Mouse (Mus musculus): ENCODE measurements at regions not wholly inside any gene's neighbourhood (a gene's known extent, or its start where the extent isn't known, plus 50 kb on each side); places are given as distances from the start of the nearest gene placed in this dataset.
A peak's percentile ranks its signal among the peaks of the same experiment; 100 is the strongest.
"Not testable (repeated sequence)": the region's sequence is repeated elsewhere in the genome, so short reads cannot be mapped to it uniquely, and the experiment has no call there.

DNA sequence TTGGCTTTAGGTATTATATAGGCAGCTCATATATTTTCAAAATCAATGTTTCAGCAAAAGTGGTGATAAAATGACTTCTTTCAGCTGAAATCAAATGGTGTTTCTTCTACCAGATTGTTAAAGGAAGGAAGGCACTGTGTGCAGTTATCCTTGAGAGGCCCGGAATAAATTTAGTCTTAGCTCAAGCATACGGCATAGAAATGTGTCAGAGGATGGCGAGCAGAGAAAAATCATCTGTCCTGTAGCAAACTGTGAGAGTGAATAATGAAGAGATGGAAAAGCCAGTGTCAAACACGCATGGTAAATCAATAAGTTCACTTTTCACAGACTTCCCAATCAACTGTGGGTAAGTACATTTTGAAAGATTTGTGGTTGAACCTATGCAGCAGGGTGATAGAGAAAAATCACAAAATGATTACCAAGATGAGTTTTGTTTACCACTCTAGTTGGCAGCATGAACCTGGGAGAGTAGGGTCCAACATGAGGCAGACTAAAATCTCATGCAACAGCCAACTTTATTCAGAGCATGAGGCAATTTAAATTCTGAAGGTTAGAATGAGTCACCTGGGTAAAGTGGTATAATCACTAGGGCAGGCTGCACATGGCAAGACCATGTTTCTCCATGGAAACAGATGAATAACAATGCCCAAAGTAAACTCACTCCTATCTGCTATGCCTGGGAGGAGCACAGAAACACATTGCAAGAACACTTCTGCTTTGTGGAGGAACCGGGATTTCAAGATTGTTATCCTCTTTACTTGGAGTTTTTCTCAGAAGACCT lies 55.7 kb downstream of the AI429214 start:
- no peak for DNase-seq

DNA sequence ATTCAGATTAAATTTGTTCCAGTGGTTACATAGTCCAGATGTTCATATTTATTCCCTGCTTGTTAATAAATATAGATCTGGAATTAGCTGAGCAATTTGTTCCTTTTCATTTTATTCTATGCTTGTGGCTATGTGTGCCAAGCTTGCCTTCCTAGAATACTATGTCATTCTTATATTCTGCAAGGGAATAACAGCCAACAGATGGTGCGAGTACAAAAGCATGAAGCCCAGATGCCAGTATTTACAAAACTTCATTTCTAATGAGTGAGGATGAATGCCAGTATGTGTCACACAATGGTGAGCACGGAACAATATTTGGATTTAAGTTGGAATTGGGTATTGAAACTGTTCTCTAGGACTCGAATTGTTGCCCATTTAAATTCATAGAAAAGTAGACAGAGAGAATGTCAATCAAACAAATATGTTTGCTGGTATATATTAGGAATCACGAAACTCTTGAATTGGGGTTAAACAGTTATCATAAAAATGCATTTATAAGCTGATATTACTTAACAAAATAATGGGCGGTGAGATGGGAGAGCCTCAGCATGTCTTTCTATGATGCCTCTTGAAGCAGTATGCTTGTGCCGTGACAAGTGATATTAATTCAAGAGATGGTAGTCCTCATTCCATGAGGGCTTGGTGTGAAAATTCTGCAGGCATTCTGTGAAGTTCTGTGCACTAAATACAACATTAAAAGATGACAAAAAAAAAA lies 56.7 kb downstream of the AI429214 start:
- DNase-seq, result no peak

DNA sequence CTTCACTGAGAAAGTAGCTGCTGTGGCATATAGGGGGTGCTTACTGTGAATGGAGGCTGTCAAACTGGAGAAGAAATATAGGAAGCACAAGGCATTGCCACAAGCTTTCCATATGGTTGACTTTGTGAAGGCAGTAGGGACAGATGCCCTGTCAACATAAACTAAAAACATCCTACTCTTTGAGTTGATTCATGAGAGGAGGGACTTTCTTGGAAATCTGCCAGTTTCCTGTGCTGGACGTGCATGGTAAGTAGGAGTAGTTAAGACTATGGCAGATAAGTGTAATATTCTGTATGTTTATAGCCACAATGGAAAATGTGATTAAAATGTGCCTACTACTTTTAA lies 57.3 kb downstream of the AI429214 start:
- no peak for DNase-seq

DNA sequence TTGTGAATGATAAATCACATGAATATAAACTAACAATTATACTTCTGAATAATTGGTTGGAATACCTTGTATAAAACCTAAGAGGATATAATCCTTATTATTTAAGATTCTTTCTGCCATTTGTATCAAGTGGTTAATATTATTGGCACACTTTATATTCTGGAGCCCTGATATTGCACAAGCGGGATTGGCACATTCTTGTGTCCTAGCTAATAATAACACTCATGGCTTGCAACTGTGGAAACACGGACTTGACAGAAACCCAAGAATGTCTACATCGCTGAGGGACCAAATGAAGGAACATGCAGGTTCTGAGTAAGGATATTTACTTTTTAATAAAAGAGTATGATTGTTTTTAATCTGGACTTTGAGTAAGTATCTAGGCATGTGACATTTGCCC lies 63.0 kb downstream of the AI429214 start:
- DNase-seq, result no peak

DNA sequence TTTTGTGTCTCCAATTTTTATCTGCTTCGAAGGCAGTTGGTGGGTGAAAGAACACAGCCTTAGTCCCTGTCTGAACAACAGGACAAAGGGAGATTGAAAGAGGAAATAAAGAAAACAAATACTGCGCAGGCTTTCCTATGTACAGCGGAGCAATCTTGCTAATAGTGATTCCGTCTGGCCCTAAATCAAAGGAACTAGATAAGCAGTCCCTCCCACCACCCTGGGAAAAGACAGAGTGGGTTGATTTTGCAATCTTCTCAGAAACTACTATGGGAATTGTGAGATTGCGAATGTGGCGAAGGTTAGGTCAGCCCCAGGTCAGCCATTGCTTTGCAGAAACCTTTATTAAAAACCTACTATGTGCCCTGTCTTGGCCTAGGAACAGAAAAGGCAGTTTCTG lies 65.0 kb downstream of the AI429214 start:
- DNase-seq, result no peak

DNA sequence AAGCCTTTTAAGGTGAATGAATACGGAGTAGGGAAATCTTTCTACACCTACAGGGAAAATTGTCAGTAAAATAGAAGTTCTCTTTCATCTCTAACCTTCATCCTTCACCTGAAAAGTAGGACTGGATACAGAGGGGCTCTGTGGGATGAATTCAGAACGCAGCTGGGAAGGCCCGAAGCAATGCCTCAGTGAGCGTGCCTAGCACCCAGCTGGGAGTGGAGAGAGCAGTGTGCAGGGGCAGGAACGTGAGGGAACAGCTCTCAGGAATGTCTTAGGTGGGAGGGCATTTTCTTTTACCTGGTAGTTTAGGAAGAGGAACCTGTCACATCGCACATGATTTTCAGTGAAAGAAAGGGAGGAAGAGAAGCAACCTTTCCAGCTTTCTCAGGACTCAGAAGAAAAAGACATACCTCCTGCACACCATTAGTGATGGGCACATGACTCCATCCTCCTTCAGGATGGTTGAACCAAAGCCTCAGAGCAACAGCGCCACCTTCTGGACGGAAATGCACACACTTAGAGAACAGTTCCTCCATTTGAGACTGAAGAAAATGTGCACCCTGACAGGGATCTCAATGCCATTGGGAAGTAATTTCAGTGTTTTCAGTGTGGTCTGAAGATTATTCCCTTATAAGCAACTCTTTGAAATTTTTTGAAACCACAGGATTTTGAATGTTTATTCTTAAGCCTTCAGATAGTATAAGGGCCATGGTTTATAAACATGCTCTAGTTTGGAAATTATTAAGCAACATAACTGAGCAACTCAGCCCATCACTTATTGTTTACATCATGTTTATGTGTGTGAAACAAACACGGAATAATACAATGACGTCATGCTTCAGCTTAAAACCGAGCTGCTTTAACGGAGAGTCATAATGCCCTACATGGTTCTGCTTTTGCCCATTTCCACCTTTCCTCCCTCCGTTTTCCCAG lies 68.9 kb downstream of the AI429214 start:
- peak; percentile 85 for DNase-seq

DNA sequence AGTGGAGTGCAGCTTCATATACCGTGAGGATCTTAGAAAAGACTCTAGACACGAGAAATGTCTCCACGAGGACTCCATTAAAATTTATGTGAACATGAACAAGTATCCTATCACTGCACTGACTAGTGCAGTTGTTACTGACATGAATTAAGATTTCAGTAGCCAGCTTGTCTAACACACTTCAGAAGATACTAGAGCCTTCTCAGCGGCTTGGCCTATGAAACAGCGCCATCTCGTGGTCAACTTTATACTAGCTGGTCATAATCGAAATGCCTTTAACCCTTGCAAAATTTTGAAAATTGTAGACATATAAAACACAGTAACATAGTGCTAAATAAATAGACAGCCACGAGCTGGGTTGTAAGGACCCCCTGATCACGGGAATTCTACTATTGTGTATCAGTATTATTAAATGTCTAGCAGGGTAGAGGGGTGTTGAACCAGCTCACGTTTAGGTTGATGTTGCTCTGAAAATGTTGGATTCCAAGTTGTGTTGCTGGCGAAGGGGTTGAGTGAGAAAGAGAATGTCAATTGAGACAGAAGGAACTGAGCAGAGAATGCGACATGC lies 70.4 kb downstream of the AI429214 start:
- DNase-seq, result peak; percentile 78

DNA sequence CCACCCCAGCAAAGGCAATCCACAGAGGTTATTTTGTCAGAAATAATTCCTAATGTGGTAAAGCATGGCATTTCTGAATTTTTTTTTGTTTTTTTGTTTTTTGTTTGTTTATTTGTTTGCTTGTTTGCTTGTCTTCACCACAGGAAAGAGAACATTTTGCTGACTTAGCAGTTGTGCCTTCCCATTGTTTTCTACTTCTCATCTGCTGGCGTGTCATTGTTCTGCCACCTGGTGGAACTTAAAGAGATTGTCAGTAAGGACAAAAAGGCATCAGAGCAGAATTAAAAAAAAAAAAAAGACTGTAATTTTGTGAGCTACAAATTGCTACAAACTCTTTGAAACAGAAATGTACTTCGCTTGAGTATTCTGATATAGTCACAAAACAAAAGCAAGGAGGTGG lies 79.5 kb downstream of the AI429214 start:
- peak; percentile 40 for DNase-seq

DNA sequence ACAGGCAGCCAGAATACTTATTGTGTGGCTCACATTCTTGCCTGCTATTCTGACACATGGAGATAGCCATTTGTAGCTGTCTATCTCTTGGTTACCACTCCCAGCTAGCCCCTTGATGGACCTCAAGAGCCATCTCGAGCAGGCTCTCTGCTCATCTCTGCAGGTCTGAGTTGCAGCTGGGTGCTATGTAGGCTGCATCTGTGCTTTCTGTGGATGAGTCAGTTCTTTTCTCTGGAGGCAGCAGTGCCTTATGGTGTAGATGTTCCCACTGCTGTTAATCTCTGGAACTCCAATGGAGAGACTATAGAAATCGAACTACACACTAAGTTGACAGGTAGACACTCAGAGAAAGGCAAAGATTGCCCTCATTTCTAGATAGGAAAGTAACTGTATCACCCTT lies 106.3 kb downstream of the AI429214 start:
- no peak for DNase-seq

DNA sequence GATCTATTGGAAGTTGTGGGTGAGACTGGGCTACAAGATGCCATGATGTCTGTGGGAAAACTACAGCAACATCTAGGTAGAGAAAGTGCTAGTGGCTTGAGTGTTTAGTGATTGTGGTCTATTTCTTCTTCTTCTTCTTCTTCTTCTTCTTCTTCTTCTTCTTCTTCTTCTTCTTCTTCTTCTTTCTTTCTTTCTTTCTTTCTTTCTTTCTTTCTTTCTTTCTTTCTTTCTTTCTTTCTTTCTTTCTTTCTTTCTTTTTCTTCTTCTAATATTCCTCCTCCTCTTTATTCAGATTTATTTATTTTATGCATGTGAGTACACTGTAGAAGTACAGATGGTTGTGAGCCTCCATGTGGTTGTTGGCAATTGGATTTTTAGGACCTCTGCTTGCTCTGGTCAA lies 119.0 kb downstream of the AI429214 start:
- DNase-seq, result not testable (repeated sequence)

DNA sequence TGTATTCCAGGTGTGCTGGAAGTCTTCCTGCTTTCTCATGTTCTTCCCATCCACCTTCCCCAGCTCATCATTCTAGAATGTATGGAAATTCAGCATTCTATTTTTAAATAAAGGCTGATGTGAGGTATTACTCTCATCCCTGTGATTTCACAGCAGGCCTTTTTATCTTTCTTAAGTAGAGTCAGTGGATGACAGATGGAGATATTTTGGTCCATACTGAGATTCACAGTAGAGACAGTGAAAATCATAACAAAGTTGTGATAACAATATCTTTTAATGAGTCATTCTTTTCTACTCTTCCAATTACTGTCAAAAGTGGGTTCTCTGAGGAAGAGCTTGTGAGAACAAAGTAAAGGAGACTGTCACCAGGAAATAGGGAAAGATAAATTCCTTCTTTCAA lies 132.4 kb downstream of the AI429214 start:
- no peak for DNase-seq

DNA sequence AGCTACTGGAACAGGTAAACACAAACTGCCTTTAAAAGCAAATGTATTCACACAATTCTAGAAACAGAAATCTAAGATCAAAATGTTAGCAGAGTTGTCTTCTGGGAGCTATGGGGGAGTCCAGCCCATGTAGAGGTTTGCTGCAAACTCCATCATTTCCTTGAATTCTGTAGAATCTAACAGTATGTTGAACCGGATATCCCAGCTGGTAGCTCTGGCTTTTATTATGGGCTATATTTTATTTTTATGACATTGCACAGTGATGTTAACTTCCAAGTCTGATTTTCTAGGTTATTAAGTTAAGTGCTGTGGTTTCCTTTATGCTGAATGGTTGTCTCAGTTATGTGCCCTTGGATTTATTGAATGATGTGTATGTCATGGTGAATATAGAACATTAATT lies 136.3 kb downstream of the AI429214 start:
- DNase-seq, result no peak

DNA sequence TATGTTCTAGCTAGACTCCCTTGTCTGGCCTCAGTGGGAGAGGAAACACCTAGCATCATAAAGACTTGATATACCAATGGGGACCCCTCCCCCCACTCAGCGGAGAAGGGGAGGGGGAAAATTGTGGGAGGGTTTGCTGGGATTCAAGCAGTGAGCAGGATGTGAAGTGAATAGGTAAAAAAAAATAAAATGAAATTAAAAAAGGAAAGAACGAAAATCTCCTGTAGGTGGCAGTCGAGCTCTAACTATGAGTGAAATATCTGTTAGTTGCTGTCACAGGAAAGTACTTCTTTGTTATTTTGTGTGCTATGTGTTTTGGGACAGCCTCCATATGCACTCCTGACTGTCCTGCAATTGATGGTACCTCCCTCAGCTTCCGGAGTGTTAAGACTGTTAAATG lies 138.6 kb downstream of the AI429214 start:
- peak; percentile 42 for DNase-seq

DNA sequence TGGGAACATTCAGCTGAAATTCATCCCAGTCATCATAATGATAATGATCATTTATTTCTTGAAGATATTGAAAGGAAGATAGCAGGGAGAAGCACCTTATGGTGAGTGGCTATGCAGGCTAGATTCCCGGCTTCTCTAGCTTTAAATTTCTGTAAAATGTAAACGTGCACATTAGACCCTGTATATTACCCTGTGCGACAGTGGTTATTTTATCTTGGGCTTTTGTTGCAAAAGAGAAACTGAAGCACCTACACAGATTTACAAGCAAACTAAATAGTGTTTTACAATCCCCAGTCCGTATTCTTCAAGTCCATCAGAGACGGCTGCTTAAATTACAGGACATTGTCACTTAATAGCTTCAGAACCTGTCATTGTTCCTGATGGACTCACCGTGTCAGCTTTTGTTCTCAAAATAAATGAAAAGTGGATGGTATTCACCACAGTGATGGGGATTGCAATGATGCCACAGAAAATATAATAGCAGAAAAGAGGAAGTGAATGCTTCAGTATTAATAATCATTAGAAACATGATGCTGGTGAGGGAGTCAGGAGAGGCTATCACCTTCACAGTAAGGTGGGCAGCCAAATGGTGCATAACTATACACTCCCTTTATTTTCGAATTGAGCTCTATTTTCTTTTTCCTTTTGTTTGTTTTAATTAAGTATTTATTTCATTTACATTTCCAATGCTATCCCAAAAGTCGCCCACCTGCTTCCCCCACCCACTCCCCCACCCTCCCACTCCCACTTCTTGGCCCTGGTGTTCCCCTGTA lies 141.0 kb downstream of the AI429214 start:
- DNase-seq, result no peak

DNA sequence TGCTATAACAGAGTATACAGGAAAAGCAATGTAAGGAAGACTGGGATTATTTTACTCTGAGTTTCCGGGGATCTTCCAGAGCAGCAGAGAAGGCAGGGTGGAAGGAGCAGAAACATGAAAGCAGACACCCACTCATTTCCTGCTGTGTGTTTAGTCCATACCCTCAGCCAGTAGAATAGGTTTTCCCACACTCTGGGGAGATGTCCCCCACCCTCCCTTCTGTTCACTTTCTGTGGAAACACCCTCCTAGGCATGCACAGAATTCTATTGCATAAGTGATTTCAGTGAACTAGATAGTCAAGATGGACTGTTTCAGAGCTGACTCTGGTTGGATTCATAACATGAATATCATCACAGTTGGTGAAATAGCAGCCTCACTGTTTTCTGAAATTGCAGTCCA lies 156.9 kb downstream of the AI429214 start:
- DNase-seq, result no peak

DNA sequence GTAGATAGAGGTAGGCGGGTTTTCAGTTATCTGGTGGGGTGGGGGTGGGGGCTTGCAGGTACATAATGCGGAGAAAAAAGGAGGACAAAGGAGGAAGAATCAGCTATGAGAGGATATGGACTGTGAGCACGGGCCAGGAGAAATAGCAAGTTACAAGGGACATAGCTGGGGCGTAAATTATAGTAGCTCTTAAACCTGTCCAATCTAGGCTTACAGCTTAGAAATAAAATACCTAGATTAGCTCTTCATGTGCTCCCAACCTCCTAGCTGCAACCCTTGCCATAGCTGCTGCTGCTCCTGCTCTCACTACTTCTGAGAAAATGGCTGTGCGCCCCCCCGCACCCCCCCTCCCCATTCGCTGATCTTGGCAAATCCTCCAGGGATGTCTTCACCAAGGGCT lies 161.0 kb downstream of the AI429214 start:
- no peak for DNase-seq

DNA sequence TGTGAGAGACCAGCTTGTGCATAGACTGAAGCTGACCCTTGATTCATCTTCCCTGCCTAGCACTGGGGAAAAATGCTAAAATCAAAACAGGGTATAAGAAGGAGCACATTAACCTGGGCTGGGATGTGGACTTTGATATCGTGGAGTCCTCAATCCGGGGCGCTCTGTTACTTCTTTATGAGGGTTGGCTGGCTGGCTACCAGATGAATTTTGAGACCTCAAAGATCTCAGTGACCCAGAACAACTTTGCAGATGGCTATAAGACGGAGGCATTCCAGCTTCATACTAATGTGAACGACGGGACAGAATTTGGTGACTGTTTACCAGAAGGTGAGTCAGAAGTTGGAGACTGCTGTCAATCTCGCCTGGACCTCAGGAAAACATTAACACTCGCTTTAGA lies 161.5 kb downstream of the AI429214 start:
- no peak for DNase-seq

DNA sequence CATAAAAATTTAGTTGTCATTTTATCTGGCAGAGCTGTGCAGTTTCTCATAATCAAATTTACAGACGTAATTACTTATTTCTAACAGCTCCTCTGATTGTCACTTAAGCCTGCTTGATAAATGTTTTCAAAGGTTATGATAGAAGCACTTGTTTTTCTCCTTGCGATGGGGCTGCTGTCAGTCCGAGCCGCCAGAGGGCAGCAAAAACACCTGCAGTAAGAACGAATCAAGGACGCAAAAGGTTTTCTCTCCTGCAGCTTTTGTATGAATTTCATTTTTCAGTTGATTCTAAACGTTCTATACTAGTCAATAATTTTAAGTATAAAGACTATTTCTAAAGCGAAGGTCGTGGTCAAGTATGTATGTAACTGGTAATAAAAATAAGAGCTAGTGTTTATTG lies 166.1 kb downstream of the AI429214 start:
- DNase-seq, result peak; percentile 69

DNA sequence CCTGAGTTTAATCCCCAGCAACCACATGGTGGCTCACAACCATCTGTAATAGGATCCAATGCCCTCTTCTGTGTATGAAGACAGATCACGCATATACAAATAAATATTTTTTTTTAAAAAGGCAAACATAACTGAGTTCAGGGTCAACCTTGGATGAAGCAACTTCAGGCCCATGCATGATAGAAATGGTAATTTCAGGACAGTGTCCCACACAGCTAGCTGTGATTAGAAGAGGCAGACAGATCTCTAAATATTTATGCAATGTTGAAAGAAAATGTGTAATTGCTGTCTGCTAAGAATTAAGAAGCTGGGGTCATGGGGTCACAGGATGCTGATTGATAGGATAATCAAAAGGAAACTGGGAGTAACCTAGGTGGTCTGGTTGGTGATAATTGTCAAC lies 203.5 kb downstream of the AI429214 start:
- DNase-seq, result no peak

DNA sequence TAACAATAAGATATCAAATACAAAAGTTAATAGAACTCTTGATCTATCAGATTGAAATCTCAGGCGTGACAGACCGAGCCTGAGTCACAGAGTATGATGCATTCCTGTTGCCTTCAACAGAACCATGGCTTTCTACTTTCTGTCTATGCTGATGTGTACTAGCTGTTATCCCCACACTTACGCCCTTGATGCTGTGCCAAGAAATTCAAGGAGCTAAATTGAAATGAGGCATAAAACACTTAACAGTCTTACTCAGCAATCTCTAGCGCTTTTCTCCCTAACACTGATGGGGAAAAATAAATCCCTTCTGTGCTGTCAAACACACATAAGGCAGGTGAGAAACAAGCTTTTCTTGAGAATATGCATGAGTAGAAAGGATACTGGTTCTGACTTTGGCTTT lies 222.5 kb downstream of the AI429214 start:
- no peak for DNase-seq

DNA sequence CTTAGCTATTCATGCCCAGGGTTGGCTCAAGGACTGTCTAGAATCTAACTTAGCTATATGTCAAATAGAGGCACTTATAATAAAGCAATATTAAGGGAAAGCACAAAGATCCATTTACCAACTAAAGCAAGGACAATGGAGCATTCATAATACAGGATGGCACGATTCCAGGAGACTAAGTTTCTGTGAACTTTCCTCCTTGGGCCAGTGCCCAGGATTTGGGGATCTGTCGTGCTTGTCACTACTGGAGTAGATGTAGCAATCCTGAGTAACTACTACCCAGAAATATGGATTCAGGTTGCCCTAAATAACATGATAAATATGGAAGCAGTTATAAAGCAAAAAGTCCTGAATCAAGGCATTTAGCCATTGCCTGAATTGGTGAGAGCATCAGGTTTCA lies 233.7 kb downstream of the AI429214 start:
- no peak for DNase-seq

DNA sequence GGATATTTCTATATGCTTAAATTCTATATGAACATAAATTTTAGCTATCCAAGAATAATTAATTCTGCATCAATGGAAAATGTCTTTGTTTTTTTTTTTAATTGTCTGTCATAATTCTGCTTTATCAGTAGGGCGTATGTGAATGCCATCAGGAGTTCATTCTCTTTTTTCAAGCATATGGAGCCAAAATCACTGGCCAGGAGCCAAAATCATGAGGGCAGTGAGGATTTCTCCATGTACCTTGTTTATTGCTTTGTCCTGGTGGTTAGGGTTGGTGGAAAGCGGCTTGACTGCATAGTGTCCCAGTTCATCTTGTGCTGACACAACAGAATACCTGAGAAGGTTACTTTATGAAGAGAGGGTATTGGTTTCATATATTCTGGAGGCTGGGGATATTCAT lies 243.9 kb downstream of the AI429214 start:
- DNase-seq, result no peak

DNA sequence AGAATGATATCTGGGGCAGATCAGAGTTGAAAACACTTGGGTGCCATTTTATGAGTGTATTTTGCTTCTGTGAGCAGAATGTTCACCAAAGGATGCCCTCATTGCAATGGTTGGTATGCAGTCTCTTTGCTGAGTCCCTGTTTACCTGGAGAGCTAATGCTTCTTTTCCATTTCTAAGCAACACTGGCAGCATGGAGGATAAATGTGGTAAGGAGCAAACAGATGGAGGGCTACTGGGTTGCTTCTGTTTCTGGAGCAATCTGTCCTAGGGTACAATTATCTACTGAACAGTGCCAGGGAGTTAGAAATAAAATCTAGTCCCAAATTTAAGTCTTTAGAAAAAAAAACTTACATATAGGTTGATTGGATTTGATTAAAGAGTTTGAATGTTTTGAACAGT lies 245.9 kb downstream of the AI429214 start:
- no peak for DNase-seq

Measured in retina, postnatal 1 day (tissue).